Mouse (Mus musculus): Measurements from ENCODE around the gene Ap4s1. TPM values are rescaled to one million over a fixed set of nuclear protein-coding genes. Genes with fewer than 3 reads are reported as not detected.
"Not testable (repeated sequence)": the region's sequence is repeated elsewhere in the genome, so short reads cannot be mapped to it uniquely, and the experiment has no call there.

Gene Ap4s1
- total RNA-seq (2021), result 10 to 100 TPM; 49.8 to 50.3 TPM
- long read RNA-seq, partial matches to known transcripts, result 0 of 7 reads
- long read RNA-seq, other reads (novel, unspliced or antisense), result 7 of 7 reads

DNA sequence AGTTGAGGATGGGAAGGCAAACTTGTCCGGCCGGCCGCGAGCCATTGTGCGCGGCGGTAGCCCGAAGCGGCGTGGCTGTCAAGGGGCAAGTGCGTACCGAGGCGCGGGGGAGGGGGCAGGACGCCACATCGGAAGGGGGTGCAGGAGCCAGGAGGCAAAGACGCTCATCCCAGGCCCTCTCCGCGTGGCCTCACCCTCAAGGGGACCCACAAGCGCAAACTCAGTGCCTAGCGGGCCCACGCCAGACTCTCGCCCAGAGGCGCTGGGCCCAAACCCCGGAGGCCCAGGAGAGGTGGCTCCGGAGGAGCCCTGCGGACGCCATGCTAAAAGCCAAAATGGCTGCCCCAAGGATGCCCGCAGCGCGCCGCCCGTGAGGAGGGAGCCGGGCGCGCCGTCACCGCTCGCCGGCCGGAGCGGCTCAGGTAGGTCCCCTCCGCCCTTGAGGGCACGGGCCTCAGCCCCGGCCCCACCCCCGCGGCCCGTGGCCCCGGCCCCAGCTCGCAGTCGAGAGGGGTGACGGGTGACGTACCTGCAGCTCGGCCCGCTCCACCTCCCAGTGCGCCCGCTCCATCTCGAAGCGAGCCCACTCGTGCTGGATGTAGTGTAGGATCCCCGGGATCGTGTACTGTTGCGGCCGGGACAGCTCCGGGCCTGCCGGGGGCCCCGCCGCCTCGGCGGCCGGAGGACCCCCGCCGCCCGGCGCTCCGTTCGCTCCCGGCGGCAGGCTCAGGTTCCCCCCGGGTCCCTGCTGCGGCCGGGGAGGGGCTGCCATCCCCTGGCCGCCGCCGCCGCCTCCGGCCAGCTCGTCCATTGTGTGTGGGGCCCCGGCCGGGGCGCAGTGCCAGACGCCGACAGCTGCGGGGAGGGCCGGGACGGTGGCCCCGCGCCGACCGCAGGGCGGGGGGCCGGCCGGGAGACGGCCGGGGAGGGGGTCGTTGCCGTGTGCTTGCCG, at the start of gene Ap4s1:
Gene Ap4s1 (plus strand): TSS at position 141 of the 952 bp plus-strand sequence.
- peak; percentile 40 to 79 for DNase-seq (ENCODE audit: low spot score in 2 of 2)

GRCm38 (mm10) chr12:51641871-51642270, 49.0 kb upstream of the Ap4s1 start:
- DNase-seq (ENCODE audit: low spot score in 2 of 2), result no peak

GRCm38 (mm10) chr12:51649401-51649800, 41.4 kb upstream of the Ap4s1 start:
- DNase-seq (ENCODE audit: low spot score in 2 of 2), result not testable (repeated sequence)

GRCm38 (mm10) chr12:51655944-51656465, 34.8 kb upstream of the Ap4s1 start:
- DNase-seq (ENCODE audit: low spot score in 2 of 2), result no peak

DNA sequence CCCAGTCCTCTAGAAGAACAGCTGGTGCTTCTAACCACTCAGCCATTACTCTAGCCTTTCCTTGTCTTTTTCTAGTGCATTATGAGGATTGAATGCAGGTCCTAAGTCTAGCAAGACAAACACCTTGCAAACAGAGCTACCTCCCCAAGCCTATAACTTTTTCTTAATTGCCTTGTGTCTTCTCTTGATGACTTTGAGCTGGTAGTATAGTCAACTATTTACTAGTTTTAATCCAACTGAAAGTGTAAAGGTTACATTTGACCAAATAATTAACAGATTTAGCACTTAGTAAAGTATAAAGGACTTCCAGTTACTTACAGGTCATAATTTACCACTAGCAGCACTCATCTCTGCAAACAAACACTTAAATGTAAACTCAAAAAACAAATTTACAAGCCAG, 27.8 kb upstream of the Ap4s1 start:
- DNase-seq (ENCODE audit: low spot score in 2 of 2), result no peak

DNA sequence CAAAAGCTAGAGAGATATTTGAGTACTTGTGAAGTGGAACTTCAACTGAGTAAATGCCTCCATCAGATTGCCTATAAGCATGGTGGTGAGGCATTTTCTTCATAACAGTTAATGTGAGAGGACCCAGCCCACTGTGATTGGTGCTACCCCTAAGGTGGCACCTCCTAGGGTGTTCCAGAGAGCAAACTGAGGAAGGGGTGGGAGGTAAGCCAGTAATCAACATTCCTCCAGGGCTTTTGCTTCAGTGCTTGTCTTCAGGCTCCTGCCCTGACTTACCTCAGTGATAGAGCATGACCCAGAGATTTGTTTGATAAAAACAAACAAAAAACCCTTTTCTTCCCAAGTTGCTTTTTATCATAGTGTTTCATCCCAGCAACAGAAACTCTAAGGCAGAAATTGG, 26.9 kb upstream of the Ap4s1 start:
- DNase-seq (ENCODE audit: low spot score in 2 of 2), result no peak

GRCm38 (mm10) chr12:51666708-51667430, 24.0 kb upstream of the Ap4s1 start:
- DNase-seq (ENCODE audit: low spot score in 2 of 2), result no peak

DNA sequence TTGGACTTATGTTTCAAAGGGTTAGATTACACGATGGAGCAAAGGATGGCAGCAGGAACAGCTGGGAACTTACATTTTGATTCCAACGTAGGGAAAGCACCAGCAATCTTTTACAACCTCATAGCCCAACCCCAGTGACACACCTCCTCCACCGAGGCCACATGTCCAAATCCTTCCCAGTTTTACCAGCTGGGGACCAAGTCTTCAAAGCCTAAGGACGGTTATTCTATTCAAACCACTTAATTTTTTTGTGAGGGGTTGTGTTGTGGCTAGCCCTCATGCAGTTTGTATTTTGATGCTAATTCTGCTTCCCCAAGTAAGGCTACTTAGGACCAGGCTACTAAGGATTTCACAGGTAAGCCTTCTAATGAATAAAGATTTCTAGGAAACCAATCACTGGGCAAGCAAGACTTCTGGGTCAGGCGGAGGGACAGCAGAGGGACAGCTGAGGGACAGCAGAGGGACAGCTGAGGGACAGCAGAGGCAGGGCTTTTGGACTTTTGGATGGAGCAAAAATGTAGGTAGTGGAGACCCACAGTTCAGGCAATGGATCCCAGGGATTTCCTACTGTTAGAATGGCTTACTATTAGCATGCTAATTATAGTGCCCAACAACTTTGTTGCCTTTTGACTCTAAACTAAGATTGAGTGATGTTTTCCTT, 19.5 kb upstream of the Ap4s1 start:
- DNase-seq (ENCODE audit: low spot score in 2 of 2), result no peak

DNA sequence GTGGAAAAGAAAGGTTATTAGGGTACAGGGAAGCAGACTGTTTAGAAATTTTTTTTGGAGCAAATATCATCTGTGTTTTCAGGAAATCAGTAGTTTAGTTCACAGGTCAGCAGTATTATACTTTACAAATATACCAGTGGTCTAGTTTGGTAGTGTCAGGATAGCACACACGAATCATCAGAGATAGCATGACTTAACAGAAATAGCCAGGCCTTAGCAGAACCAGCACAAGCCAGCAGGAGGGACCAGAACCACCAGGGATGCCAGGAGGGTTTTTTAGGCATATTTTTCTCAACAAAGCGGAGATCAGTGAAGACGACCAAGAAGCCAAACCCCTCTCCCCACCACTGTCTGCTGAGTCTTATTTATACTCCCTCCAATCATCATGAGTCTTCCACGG, 17.6 kb upstream of the Ap4s1 start:
- no peak for DNase-seq (ENCODE audit: low spot score in 2 of 2)

DNA sequence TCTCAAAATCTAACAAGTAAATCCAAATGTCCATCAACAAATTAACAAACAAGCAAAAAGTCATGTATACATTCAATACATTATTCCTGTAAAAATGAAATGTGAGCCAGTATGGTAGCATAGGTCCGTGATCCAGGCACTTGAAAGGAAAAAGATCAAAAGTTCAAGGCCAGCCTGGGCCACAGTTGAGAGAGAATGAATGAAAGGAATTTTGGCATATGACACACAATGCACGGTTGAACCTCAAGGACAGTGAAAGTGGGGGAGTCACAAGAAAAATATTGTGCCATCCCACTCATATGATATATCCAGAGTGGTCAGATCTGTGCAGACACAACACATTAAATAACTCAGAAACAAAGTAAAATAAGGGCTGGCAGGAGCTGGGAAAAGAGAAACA, 14.4 kb upstream of the Ap4s1 start:
- DNase-seq (ENCODE audit: low spot score in 2 of 2), result no peak

GRCm38 (mm10) chr12:51678844-51679243, 12.0 kb upstream of the Ap4s1 start:
- no peak for DNase-seq (ENCODE audit: low spot score in 2 of 2)

DNA sequence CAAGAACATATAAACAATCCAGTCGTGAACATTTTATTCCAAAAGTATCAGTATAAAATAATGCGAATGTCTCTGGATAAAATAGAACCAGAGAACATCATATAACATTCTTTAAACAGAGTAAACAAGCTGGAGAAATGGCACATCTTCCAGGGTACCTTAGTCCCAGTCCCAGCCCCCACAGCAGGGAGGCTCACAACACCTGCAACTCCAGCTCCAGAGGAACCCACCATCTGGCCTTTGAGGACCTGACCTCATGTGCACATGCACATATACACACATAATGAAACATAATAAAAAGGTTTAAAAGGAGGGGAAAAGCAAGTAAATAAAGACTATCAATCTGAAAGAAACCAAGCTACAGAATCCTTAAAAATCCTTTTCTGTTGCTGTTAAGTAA, 2.3 kb upstream of the Ap4s1 start:
- DNase-seq (ENCODE audit: low spot score in 2 of 2), result no peak

DNA sequence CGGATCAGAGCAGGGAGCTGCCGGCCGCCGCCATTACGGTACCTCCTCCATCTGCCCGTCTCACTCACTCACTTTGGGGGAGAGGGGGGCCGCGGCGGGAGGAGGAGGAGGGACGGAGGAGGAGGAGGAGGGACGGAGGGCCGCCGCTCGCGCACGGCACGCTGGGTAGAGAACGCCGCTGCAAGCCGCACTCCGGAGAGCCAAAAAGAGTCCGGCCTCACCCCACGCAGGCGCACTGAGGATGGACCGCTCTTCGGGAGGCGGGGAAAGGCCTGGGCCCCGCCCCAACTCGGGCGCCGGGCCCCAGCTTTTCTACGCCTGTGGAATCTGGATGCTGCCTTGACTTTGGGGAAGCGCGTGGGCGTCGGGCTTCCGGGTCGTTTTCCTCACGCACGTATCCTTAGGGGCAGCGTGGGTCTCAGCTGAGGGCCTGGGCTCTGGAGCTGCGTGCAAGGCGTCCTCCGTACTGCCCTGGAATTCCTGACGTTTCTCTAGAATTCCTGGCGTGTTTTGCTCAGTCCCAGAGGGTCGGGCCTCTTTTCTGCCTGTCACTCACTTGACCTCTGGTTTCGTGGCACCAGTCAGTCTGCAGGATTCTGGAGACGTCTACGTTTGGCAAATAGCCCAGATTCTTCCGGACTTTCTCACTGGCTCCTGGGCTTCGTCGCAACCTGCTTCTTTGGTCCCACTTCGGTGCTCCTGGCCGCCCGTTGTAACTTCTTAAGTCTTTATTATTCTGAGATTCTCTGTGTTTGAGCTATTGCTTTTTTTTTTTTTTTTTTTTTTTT, 1.2 kb downstream of the Ap4s1 start, which contains the start of gene Strn3:
Gene Strn3 (minus strand): TSS at position 53 of the 788 bp plus-strand sequence.
- peak; percentile 96 to 97 for DNase-seq (ENCODE audit: low spot score in 2 of 2)

DNA sequence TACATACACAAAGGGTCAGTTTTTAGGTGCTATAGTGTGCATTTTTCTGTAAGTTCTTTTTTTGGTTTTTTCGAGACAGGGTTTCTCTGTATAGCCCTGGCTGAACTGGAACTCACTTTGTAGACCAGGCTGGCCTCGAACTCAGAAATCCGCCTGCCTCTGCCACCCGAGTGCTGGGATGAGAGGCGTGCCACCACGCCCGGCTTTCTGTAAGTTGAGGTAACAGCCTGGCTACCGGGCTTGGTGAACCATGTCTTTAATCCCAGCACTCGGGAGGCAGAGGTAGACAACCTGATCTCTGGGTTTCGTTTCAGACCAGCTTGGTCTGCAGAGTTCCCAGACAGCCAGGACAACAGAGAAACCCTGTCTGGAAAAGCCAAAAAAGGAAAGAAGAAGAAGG, 2.0 kb downstream of the Ap4s1 start:
- DNase-seq (ENCODE audit: low spot score in 2 of 2), result not testable (repeated sequence)

- no peak for DNase-seq (ENCODE audit: low spot score in 2 of 2)
Measured at GRCm38 (mm10) chr12:51693419-51693818, 2.6 kb downstream of the Ap4s1 start.

DNA sequence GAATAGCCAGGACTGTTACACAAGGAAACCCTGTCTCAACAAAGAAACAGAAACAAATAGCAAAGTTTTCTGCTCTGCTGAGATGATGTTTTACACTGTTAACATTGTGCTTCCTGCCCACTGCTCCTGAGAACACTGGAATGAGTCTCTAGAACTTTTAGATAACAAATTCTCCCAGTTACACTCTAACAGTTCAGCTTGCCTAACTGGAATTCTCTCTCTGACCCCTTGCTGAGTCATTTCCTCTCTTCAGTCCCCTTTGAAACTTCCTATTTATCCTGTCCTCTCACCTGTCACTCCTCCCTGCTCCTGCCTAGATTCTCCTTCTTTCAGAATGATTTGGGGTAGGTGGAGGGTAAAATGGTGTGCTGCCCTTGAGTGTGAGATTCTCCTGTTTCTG, 3.3 kb downstream of the Ap4s1 start:
- DNase-seq (ENCODE audit: low spot score in 2 of 2), result no peak

DNA sequence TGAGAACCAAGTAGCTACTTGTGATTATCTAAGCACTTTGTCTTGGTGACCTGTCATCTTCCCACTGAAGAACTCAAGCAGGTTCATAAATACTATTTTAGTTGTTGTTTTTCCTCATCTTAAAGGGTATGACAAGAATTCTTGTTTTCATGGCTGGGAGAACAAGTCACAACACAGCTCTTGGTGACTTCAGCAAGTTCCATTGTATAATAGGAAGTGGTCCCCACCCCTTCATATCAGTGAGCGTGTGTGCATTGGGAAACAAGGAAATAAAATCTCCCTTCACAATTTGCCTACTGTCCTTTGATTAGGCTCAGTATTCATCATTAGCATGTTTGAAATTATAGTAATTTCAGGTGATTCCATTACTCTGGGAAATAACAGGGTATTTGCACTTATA, 4.1 kb downstream of the Ap4s1 start:
- DNase-seq (ENCODE audit: low spot score in 2 of 2), result no peak

DNA sequence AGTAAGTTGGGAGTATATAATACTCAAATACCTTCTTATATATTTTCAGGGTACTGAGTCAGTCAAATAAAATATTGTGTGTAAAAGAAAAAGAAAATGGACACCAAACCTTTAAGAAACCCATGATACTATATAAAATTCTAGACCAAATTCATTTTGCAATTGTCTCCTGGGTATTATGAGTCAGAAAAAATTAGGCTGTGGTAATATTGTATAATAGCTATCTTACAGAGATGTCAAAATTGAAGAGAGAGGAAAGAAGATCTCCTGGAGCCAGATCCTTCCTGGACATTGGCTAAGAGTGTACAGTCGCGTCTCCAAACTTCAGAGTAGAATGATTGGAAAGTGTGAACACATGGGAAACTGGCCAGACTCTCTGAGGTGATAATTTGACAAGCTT, 5.3 kb downstream of the Ap4s1 start:
- DNase-seq (ENCODE audit: low spot score in 2 of 2), result no peak

DNA sequence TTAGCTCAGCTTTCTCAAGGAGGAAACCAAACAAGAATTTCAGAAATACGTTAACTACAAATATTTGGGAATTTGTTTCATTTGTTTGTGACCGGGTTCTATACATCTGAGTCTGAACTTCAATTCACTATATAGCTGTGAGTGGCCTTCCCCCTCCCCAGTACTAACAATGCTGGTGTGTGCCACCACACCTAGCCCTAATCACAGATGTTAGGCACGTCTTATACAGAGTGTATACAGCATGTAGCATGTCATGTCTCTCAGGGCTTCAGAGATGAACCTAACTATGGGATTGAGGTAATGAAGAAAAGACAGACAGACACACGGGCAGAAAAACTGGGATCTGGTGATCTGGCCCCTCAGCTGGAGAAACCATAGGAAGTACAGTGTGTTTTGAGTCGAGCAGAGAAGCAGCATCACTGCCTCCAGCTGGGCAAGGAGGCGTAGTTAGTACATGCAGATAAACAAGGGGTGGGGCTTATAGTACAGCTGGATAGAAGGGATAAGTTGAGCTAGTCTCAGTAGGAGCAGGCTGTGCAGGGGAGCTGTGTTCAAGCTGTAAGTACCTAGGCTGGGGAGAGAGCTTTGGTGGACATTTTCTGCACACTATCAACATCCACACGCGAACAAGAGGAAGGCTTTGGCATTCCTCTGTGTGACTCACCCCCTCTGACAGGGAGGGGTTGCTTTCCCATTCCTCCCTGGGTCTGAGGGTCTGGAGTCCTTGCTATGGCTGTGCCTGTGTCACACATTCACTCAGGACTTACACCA, 9.0 kb downstream of the Ap4s1 start:
- no peak for DNase-seq (ENCODE audit: low spot score in 2 of 2)

DNA sequence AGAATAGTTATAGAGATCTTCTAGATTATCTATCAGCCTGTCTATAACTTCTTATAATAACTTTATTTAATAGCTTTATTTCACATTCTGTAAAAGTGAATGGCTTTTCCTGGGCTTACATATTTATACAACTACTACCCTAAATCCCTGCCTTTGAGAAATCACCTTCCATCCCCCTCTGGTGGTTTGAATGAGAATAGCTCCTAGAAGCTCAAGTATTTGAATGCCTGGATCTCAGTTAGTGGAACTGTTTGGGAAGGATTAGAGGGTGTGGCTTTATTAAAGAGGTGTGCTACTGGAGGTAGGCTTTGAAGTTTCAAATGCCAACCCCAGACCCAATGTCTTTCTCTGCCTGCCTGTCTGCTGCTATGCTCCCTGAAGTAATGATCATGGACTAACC, 10.9 kb downstream of the Ap4s1 start:
- DNase-seq (ENCODE audit: low spot score in 2 of 2), result no peak

Data from layer of hippocampus, adult 18-20 months (tissue).